Mouse (Mus musculus) left cerebral cortex, postnatal 10 days (tissue): ENCODE measurements around the gene Stambpl1. TPM values are rescaled to one million over a fixed set of nuclear protein-coding genes. Genes with fewer than 3 reads are reported as not detected.
A peak's percentile ranks its signal among the peaks of the same experiment; 100 is the strongest.

Experiments used
- DNase-seq, 2 experiments: peaks; one replicate each; pipeline ENCODE4 v3.0.0; 2021 to 2022; ENCODE audit warnings: low spot score in 2 of 2, mixed read lengths in 1 of 2; ENCODE audit errors: extremely low spot score in 1 of 2
- intact Hi-C: fragments of 180-260 bp; cut with DNase I; formaldehyde crosslinking; loops from one replicate; pipeline ENCODE4 v1.15.1; 2025
- total RNA-seq, 2 experiments: library from RNA; stranded (reverse); gene quantifications; 2 replicates each; pipeline ENCODE4 v1.2.3; 2021

Stambpl1 gene
- total RNA-seq, 2 experiments from 2014 or later: 16.9 to 18.2 TPM

DNA sequence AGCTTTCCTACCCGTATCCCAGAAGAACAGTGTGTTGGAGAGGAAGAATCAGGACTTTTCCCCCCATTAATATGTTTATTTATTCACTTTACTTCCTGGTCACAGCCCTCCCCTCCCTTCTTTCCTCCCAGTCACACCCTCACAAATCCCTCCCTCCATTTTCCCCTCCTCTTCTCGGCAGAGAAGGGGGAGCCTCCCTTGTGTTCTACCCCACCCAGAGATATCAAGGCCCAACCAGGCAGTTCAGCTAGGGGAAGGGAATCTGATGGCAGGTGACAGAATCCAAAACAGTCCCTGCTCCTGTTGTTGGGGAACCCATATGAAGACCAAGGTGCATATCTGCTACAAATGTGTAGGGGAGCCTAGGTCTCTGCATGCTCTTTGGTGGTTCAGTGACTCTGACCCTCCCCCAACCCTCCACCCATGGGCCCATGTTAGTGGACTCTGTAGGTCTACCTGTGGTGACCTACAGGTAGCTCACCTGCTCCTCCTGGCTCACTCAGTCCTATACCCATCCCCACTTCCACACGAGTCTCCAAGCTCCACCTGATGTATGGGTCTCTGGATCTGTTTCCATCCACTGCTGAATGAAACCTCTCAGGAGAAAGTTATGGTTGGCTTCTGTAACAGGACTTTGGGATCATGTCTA, 28.8 kb downstream of the Stambpl1 start:
- no peak for DNase-seq
- intact Hi-C loops: no loop called here

DNA sequence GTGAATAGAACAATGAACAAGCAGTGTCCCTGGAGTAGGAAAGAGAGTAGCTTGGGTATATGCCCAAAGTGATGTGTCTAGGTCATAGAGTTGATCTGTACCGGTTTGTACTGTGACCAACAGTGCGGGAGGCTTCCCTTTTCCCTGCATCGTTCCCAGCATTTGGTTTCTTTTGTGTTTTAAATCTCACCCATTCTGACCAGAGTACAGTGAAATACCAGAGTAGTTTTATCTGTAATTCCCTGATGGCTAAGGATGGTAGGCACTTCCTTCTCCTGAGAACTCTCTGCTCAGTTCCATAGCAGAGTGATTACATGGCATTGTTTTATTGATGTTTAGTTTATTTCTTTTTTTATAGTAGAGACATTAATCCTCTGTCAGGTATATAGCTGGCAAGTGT, 30.8 kb downstream of the Stambpl1 start:
- intact Hi-C loops: no loop called here
- no peak for DNase-seq

DNA sequence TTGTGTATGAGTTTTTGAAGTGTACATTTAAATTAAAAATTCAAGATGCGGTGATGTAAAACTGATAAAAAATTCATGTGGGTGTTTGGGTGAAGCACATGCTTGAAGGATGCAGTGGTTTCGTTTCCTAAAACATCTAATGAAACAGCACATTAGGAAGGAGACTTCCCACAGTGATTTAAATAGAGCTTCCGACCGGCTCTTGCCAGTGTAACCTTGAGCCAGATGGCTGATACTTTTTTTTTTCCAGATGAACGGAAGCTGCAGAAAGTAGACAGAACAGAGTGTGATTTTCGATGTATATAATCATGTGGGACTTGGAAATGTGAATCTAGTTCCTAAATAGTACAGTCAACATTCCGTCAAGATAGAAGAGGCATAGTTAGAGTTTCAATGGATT, 39.6 kb downstream of the Stambpl1 start:
- DNase-seq: no peak
- intact Hi-C loops: loop anchor here (5.0 to 10.0 kb wide), 2 partner anchors 39 to 847 kb away; partner anchors contain the start of gene Stambpl1

DNA sequence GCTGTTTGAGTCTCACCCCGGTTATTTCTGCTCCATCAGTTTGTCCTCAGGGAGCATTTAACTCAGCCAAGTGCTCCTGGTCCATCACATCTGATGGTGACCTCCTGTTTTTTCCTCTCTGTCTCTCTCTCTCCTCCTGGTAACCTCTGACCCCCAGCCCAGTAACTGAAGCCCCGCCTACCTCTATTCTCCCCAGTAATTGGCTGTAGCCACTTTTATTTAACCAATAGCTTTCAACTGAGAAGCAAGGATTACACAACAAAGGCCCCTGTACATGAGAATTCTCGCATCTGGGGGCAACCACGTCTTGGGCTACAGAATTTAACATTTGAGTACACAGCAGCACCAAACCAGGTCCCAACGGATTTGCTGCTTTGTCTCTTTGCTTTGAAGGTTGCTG, 40.3 kb downstream of the Stambpl1 start:
- DNase-seq: no peak
- intact Hi-C loops: loop anchor here (5.0 to 10.0 kb wide), 2 partner anchors 40 to 848 kb away; partner anchors contain the start of gene Stambpl1

DNA sequence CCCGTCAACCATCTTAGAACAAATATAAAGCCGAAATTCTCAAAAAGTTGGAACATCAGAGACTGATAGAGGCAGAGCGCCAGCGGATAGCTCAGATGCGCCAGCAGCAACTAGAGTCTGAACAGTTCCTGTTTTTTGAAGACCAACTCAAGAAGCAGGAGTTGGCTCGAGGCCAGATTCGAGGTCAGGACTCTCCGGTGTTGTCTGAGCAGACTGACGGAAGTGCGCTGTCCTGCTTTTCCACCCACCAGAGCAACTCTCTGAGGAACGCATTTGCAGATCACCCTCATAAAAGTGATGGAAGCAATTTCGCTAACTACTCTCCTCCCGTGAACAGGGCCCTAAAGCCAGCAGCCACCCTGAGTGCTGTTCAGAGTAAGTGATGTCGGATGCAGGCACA, 41.9 kb downstream of the Stambpl1 start:
- intact Hi-C loops: loop anchor here (5.0 to 10.0 kb wide), 2 partner anchors 42 to 849 kb away; partner anchors contain the start of gene Stambpl1
- peak; percentile 64 to 89 for DNase-seq

DNA sequence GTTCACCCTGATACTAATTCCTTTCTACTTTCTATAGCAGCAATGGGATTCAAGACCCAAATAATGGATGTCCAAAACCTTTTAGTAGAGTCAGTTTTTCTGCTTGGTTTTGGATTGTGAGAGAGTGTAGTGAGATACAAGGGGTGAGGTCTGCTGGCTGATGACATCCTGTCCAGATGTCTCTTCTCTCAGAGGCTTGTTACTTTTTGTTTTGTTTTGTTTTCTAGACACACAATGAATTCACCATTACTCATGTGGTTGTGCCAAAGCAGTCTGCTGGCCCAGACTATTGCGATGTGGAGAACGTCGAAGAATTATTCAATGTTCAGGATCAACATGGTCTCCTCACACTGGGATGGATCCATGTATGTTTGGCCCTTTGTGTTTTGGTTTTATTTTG, 44.0 kb downstream of the Stambpl1 start:
- no peak for DNase-seq
- intact Hi-C loops: loop anchor here (10.0 kb wide), 1 partner anchor 851 kb away; no protein-coding TSS in a partner anchor

DNA sequence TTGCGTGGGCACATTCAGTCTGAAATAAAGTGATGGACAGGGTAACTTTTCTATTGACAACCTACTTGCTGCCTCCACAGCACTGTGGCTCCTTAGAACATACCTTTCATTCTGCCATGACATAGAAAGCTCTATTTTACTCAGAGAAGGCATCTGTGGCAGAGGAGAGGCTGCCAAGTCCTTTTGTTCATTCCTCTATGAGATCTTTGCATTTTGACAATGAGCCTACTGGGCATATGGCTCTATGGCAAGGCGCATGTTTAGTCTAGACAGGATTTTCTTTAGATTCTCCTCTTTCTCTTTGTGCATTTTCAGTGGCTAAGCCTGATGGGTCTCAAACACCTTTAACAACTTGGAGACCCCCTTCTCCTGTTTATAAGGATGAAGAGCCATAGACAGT, 45.7 kb downstream of the Stambpl1 start:
- no peak for DNase-seq
- intact Hi-C loops: loop anchor here (10.0 kb wide), 1 partner anchor 853 kb away; no protein-coding TSS in a partner anchor

DNA sequence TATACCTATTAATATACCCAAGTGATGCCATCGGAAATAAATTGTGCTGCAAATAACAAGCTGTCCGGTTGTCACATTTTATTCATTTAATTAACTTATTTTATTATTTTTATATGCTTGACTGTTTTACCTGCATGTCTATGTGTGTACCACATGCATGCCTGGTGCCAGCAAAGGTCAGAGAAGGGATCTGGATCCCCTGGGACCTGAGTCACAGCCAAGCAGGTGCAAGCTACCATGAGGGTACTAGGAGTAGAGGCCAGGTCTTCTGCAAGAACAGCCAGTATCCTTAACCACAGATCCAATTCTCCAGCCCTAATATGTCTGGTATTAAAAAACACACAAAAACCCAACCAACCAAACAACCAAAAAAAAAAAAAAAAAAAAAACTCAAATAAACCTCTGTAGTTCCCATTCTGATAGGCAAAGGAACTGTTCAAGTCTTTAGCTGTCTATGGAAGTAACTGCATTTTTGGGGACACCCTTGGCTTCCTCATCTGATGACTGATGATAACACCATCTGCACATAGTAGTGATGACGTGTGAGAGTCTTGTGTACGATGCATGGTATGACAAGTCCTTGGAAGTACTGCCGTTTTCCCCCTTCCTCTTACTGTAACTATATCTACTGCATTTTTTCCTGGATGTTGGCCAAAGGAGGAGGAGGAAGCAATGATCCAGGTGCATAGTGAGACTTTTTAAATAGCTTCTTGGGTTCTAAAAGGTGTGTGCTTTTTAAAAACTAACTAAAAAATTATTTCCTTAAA, 48.4 kb downstream of the Stambpl1 start:
- no peak for DNase-seq
- intact Hi-C loops: loop anchor here (5.0 to 10.0 kb wide), 6 partner anchors 42 to 534 kb away; partner anchors contain the start of gene Ch25h

DNA sequence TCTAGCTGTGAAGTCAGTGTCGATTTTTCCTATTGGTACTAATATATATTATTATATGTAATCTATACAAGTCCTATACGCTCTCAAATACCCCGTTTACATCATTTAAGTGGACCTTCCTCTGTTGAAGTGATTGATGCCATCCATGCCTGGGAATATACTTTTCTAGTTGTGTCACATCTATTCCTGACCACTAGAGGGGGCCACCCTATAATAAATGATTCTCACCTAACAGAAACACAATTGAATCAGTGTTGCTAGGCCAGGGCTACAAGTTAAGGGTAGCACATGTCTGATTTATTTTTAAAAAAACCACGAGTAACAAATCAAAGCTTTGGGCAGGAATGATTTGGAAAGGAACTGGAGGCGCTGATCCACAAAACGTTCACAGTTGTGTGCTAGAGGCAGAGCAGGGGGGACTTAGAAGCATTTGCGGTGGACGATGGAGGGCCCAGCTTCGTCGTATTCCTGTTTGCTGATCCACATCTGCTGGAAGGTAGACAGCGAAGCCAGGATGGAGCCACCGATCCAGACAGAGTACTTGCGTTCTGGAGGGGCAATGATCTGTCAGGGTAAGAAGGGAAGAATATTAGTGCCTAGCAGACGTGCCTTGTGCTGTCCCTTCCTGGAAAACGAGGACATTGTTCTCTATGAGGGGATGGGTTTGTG, 49.4 kb downstream of the Stambpl1 start:
- intact Hi-C loops: loop anchor here (5.0 to 10.0 kb wide), 6 partner anchors 41 to 533 kb away; partner anchors contain the start of gene Ch25h
- DNase-seq: no peak

DNA sequence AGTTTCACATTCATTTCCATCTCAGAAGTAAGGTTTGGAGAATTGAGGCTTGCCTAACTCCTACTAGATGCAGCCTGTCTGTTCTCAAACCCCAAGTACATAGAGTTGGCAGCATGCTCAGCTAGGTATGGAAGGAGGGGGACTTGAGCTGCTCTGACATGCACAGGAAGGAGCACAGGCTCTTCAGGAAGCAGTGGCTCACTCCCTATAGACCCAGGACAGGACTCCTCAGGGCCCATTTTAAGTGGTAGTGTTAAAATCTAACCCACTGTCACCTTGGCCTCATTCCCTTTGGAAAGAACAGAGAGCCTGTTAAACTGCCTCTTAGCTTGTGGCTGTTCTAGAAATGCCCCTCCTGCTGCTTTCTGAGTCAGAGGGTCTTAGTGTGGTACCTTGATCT, 50.9 kb downstream of the Stambpl1 start:
- intact Hi-C loops: loop anchor here (5.0 to 10.0 kb wide), 6 partner anchors 39 to 532 kb away; partner anchors contain the start of gene Ch25h
- no peak for DNase-seq

DNA sequence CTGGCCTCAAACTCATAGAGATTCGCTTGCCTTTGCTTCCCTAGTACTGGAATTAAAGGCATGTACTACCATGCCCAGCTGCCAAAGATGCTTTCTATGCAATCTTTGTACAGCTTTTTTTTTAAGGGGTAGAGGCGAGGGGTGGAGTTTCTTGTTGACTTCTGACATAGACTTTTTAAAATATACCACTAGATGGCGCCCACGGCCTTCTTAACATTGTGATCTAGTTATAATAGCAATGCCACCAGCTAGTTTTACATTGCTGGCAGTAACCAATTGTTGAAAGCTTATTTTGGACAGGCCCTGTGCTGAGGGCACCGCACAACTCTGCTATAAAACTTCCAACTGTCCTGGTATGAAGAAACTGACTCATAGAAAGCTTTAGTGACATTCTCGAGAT, 52.0 kb downstream of the Stambpl1 start:
- DNase-seq: peak in 1 of 2 experiments; percentile 65
- intact Hi-C loops: loop anchor here (5.0 to 10.0 kb wide), 6 partner anchors 38 to 531 kb away; partner anchors contain the start of gene Ch25h

DNA sequence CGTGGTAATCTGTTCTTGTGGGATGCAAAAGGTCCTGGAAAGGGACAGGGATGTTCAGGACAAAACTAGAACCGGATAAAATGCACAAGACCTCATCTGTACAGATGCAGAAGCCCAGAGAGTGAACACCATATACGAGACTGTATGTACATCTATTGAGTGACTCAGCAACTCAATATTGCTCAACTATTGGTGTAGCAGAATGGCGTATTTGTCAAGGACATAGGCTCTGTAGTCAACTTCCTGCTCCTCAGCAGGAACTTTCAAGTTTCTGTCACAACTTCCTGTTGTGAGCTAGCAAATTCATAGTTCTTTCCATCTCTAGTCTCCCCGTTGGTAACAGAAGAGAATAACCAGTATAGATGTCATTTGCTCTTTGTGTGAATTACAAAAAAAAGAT, 56.5 kb downstream of the Stambpl1 start:
- intact Hi-C loops: loop anchor here (10.0 kb wide), 4 partner anchors 104 to 526 kb away; partner anchors contain the start of gene Ch25h
- no peak for DNase-seq

DNA sequence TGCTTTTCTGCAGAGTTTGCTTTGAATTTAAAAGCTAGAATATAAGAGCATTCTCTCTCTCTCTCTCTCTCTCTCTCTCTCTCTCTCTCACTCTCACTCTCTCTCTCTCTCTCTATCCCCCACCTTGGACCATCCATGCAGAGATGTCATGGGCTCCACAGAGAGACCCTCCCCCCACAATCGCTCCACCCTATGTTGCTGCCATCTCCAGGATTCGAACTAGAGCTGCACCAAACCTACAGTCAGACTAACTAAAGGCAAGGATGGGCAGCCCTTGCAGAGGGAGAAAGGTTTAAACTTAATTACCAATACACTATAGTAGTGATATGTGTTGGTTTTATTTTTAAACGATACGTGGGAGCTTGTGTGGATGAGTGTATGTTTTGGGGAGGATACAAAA, 58.6 kb downstream of the Stambpl1 start:
- no peak for DNase-seq

DNA sequence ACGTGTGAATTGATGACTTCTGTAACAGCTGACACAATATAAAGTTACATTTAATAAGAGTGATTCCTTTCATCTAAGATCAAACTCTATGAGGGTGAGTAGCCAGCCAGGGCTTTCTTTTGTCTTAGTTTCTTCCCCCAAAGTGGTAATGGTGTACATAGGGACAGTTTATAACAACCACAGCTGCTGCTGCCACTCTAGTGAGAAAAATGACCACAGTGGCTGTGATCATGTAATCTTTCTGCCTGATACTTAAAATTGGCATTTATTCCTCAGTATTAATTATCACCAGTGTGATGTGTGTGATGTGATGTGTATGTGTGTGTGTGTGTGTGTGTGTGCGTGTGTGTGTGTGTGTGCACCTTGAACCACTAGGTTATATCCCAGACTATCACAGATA, 59.9 kb downstream of the Stambpl1 start:
- intact Hi-C loops: no loop called here
- no peak for DNase-seq

More for the DNA sequence above, 58.6 kb downstream of the Stambpl1 start:
- intact Hi-C loops: no loop called here

DNA sequence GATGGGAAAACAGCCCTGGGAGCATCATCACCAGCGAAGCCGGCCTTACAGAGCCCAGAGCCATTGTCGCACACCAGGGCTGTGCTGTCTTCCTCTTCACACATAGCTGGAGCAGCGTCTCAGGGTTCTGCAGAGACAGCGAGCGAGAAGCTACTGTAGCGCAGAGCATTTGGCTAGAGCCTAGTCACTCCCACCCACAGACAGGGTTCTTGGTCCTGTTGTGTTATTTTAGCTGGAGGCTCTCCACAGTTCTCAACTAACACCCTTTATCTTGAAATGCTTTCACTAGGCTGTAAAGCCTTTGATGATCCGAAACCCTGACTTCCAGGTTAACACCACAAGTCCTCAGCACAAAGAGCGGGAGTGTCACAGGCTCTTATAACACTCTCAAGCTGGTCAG, 60.4 kb downstream of the Stambpl1 start:
- intact Hi-C loops: no loop called here
- DNase-seq: no peak

DNA sequence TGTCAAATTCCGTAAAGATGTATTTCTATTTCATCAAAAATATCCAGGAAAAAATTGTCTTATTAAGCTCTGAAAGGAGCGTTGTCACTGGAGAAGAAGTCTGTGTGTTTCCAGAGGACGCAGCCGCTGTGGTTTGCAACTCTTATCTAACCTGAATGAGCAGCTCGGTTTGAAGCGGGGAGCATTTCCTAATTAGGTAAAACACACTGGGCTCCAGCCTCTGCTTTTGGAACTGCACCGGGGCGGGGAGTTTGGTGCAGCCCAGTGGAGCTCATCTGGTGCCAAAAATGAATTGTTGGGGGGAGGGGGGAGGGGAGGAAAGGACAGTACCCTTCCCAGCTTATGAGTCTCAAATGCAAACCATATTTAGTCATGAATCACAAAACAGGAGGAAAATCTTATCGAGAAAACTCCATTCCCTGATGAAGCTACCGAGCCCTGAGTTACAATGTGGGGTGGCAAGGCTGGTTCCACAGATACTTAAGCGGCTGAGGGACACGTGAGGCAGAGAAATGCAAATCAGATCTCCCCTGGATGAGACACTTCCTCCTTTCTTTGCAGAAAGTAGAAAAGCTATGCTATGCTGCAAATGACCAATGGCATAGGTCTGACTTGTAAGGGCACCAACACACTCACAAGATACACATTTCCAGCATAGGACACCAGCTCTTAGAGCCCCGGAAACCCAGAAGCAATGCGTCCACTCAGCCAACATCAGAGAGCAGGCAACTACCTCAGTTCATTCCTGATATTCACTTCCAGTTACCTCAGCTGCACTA, 62.3 kb downstream of the Stambpl1 start:
- intact Hi-C loops: no loop called here
- DNase-seq: no peak

DNA sequence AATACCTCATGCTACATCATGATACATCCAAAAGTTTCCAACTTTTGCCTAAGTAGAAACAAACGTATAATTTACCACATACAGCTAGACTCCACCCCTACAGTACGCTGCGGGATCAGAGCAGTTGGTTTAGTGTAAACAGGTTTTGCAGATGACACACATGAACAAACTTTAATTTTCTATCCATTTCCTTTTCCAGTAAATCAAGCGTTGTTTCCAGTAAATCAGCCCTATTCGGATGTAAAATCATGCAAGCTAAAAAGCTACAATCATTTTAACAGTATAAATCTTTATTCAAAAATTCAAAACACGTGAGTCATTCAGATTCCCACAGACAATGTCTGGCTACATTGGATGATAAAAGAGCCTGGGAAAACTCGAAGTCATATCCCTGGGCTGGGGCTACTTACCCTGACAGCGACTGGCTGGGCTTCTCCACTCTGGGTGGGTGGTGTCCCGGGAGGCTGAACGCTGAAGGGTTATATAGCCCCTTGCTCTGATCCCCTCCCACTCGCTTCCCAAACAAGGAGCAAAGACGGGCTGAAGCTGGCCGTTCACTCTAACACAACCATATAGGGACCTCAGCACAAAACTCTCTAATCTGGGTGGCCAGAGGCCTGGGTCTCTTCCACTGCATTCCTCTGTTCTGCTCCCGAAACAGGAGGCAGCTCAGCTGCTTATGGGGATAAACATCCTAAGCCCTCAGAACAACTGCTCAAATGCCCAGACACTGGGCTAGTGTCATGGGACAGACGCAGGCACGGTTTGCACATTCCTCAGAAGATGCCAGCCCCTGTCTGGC, 63.1 kb downstream of the Stambpl1 start, which contains the start of gene Acta2:
TSS of gene Acta2 (minus strand) at position 711 of the 802 bp plus-strand sequence.
- DNase-seq: no peak
- intact Hi-C loops: no loop called here

DNA sequence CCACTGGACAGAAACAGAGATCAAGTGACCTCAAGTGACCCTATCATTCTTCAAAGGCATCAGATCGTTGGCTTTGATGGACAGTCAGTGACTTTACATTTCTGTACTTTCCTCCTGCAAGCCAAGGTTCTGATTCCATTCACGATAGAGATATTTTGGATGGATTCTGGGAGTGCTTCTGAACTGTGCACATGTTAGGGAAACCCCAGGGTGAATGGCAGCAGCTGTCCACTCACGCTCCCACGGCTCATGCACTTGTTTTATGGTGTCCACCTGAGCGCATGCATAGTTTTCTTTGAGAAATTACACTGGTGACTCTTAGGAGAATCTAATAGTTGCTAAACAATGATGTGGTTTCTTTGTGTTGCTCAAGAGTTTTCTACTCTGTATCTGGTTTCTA, 64.1 kb downstream of the Stambpl1 start:
- intact Hi-C loops: no loop called here
- no peak for DNase-seq
